Mouse (Mus musculus): ENCODE measurements around the gene B230307C23Rik. TPM values are rescaled to one million over a fixed set of nuclear protein-coding genes. Genes with fewer than 3 reads are reported as not detected.

The B230307C23Rik gene
- polyA plus RNA-seq (2014; fragmentation: Illumina TruSeq; extraction: RNeasy Lipid Tissue Mini Kit (QIAGEN cat#74804); ENCODE audit: insufficient read depth, low read depth, low replicate concordance) = 6.8 TPM

GRCm38 (mm10) chr16:97996616-97997382 is at the start of gene B230307C23Rik:
B230307C23Rik (plus strand) TSS chr16:97997315.

DNA sequence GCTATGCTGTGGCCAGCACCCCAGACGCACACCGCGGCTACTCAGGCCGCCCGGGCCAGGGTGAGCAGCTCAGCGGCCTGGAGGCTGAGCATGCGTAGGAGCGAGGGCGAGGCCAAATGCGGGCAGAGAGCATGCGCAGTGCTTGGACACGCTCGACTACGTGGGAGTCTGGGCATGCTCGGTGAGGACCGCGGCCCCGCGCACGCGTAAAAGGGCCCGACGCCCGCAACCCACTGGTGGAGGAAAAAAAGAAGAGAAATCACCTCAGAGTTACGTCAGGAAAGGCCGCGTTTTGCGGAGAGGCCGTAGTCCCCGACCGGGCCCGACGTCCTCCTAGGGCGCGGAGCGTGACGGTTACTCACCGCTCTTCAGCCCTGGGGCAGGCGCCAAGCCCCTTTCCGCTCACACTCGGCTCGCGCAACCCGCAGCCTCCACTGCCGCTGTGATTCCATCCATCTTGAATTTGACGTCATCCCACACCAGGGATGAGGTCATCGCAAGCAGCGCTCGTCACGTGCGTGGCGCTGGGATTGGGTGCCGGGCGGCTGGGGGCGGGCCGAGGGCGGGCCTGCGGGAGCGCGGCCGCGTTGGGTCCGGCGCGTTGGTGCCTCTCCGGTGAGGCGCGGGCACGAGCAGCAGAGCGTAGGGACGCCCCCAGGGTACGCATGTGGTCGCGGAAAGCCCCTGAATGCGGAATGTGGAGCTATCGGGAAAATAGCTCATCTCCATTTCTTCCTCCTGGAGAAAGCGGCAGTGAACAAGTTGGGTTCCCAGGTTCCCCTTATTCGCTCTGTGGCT is 34.8 kb upstream of the B230307C23Rik start, which contains the start of the genes C2cd2 and Zbtb21:
TSS of gene C2cd2 (minus strand) at position 448 of the 798 bp plus-strand sequence.
TSS of gene Zbtb21 (minus strand) at position 472 of the 798 bp plus-strand sequence.

Other genes starting within 250 kb of the B230307C23Rik start
- gene Ripk4, start 233.5 kb upstream of the B230307C23Rik start, polyA plus RNA-seq (2014; fragmentation: Illumina TruSeq; extraction: RNeasy Lipid Tissue Mini Kit (QIAGEN cat#74804); ENCODE audit: insufficient read depth, low read depth, low replicate concordance) = 8.9 TPM
- 1.7 TPM for gene Prdm15, start 145.5 kb upstream of the B230307C23Rik start, polyA plus RNA-seq (2014; fragmentation: Illumina TruSeq; extraction: RNeasy Lipid Tissue Mini Kit (QIAGEN cat#74804); ENCODE audit: insufficient read depth, low read depth, low replicate concordance)
- gene C2cd2, start 34.7 kb upstream of the B230307C23Rik start, polyA plus RNA-seq (2014; fragmentation: Illumina TruSeq; extraction: RNeasy Lipid Tissue Mini Kit (QIAGEN cat#74804); ENCODE audit: insufficient read depth, low read depth, low replicate concordance) = 15.3 TPM
- 6.9 TPM for gene Zbtb21, start 34.7 kb upstream of the B230307C23Rik start, polyA plus RNA-seq (2014; fragmentation: Illumina TruSeq; extraction: RNeasy Lipid Tissue Mini Kit (QIAGEN cat#74804); ENCODE audit: insufficient read depth, low read depth, low replicate concordance)
- gene A630089N07Rik, start 85.1 kb downstream of the B230307C23Rik start, polyA plus RNA-seq (2014; fragmentation: Illumina TruSeq; extraction: RNeasy Lipid Tissue Mini Kit (QIAGEN cat#74804); ENCODE audit: insufficient read depth, low read depth, low replicate concordance) = 1.2 TPM